ENCODE assay signal across 16 mouse cellular contexts in genomic region chr3:131251601-131252000, GRCm38 (mm10). TPM values are rescaled to one million over a fixed set of nuclear protein-coding genes. Genes with fewer than 3 reads are reported as not detected.
A peak's percentile ranks its signal among the peaks of the same experiment; 100 is the strongest.
DNase-seq lines count a peak whose midpoint lies in the region; ATAC-seq and TF ChIP-seq lines count a peak whose summit lies in the region.
"Had no signal": no experiment of that assay in that cellular context is flagged by ENCODE, and none has a peak within 500 bp of the region (broad histone marks: within the 10 kb centered on the region; RNA-seq: fewer than 3 reads in every experiment).

No protein-coding gene starts in this region.

- TF ChIP-seq EP300 in heart, postnatal 0 days (IDR thresholded peaks at IDR 0.05; ENCODE audit: low read depth), result no peak
- no peak for TF ChIP-seq EP300 in stomach, postnatal 0 days (optimal IDR thresholded peaks at IDR 0.05)

- no peak for TF ChIP-seq CTCF in heart, postnatal 0 days (IDR thresholded peaks at IDR 0.05; ENCODE audit: low read depth)
- no peak for TF ChIP-seq CTCF in stomach, postnatal 0 days (IDR thresholded peaks at IDR 0.05; ENCODE audit: low read depth)

- no peak for DNase-seq in heart, postnatal 10 days
- DNase-seq in heart, postnatal 0 days (ENCODE audit: low spot score), result peak; percentile 24
- no peak for DNase-seq in heart, adult 9 months (ENCODE audit: low spot score in 2 of 2)
- no peak for DNase-seq in stomach, postnatal 0 days (ENCODE audit: low spot score)
- DNase-seq: adrenal gland, postnatal 25 days; cerebellum, adult 2 months; cerebellum, postnatal 10 days; forebrain, postnatal 0 days; gastrocnemius, postnatal 14 days; kidney, adult 11 months; kidney, adult 9 months had no signal

- peaks cover 42% of the 10 kb centered on the region for H3K4me1 ChIP-seq in heart, embryonic 12.5 days (replicated peaks)
- H3K4me1 ChIP-seq in heart, postnatal 0 days (ENCODE audit: control insufficient read depth, insufficient read depth), result peaks cover 35% of the 10 kb centered on the region
- no peaks in the 10 kb centered on the region for H3K4me1 ChIP-seq in stomach, embryonic 15.5 days
- no peaks in the 10 kb centered on the region for H3K4me1 ChIP-seq in stomach, postnatal 0 days (replicated peaks; ENCODE audit: control insufficient read depth, insufficient read depth)
- H3K4me1 ChIP-seq: embryonic facial prominence, embryonic 10.5 days; forebrain, embryonic 13.5 days; hindbrain, embryonic 13.5 days had no signal

- intact Hi-C loops in heart, postnatal 10 days (cut with DNase I), result no loop called here

- no peak overlapping the region for H3K27ac ChIP-seq in heart, embryonic 12.5 days (ENCODE audit: poor library complexity, severe bottlenecking)
- no peak overlapping the region for H3K27ac ChIP-seq in heart, postnatal 0 days (ENCODE audit: low read depth)
- no peak overlapping the region for H3K27ac ChIP-seq in stomach, embryonic 15.5 days
- no peak overlapping the region for H3K27ac ChIP-seq in stomach, postnatal 0 days (replicated peaks)
- H3K27ac ChIP-seq: embryonic facial prominence, embryonic 10.5 days; forebrain, embryonic 13.5 days; hindbrain, embryonic 13.5 days had no signal

- H3K36me3 ChIP-seq in heart, embryonic 12.5 days, result peaks cover 46% of the 10 kb centered on the region
- peaks cover 23% of the 10 kb centered on the region for H3K36me3 ChIP-seq in heart, postnatal 0 days (replicated peaks; ENCODE audit: control insufficient read depth, insufficient read depth, low read length)
- H3K36me3 ChIP-seq in stomach, embryonic 15.5 days, result peaks cover 9% of the 10 kb centered on the region; the same call in 1 of the 2 replicates
- peaks cover 6% of the 10 kb centered on the region; the same call in 1 of the 2 replicates for H3K36me3 ChIP-seq in stomach, postnatal 0 days (ENCODE audit: control insufficient read depth, insufficient read depth, low read length)
- H3K36me3 ChIP-seq: hindbrain, embryonic 13.5 days had no signal

- no peak overlapping the region for H3K9ac ChIP-seq in heart, embryonic 12.5 days
- no peak overlapping the region for H3K9ac ChIP-seq in heart, postnatal 0 days (replicated peaks; ENCODE audit: low read depth, low read length)
- H3K9ac ChIP-seq in stomach, embryonic 15.5 days, result no peak overlapping the region
- H3K9ac ChIP-seq in stomach, postnatal 0 days (ENCODE audit: low read length), result no peak overlapping the region
- H3K9ac ChIP-seq: forebrain, embryonic 13.5 days; forebrain, postnatal 0 days; hindbrain, embryonic 13.5 days had no signal

- peaks cover 8% of the 10 kb centered on the region; the same call in 1 of the 2 replicates for H3K9me3 ChIP-seq in heart, embryonic 12.5 days (replicated peaks)
- no peaks in the 10 kb centered on the region for H3K9me3 ChIP-seq in heart, postnatal 0 days (replicated peaks; ENCODE audit: control insufficient read depth, low read length)
- 0 out of 2 replicates have a peak, but pooled peaks cover 3% of the 10 kb centered on the region for H3K9me3 ChIP-seq in stomach, embryonic 15.5 days
- H3K9me3 ChIP-seq in stomach, postnatal 0 days (ENCODE audit: control insufficient read depth, low read length), result no peaks in the 10 kb centered on the region
- H3K9me3 ChIP-seq: embryonic facial prominence, embryonic 10.5 days; forebrain, embryonic 13.5 days; hindbrain, embryonic 13.5 days had no signal

- 54% methylated on average over 7 of the region's 7 CpGs for WGBS in heart, embryonic 12.5 days
- WGBS in heart, postnatal 0 days, result 56% methylated on average over 7 of the region's 7 CpGs
- WGBS in stomach, embryonic 15.5 days, result 81% methylated on average over 7 of the region's 7 CpGs
- WGBS in stomach, postnatal 0 days, result 85% methylated on average over 7 of the region's 7 CpGs

- ATAC-seq in heart, embryonic 12.5 days (ENCODE audit: insufficient number of reproducible peaks, low FRiP score), result peak; percentile 30; the same call in 1 of the 2 replicates
- peak; percentile 39; the same call in 1 of the 2 replicates for ATAC-seq in heart, postnatal 0 days (ENCODE audit: insufficient read depth, low read depth)
- ATAC-seq in stomach, embryonic 15.5 days (ENCODE audit: insufficient read depth, low FRiP score, low read depth), result 0 out of 2 replicates have a peak, but pooled peaks have one; percentile 5
- ATAC-seq in stomach, postnatal 0 days (ENCODE audit: low FRiP score, low TSS enrichment), result no peak
- ATAC-seq: forebrain, embryonic 13.5 days; forebrain, postnatal 0 days had no signal

- H3K27me3 ChIP-seq in heart, embryonic 12.5 days (replicated peaks), result no peaks in the 10 kb centered on the region
- no peaks in the 10 kb centered on the region for H3K27me3 ChIP-seq in heart, postnatal 0 days (ENCODE audit: control insufficient read depth, insufficient read depth, low read length)
- no peaks in the 10 kb centered on the region for H3K27me3 ChIP-seq in stomach, embryonic 15.5 days (replicated peaks)
- no peaks in the 10 kb centered on the region for H3K27me3 ChIP-seq in stomach, postnatal 0 days (ENCODE audit: control insufficient read depth, insufficient read depth, low read length)
- H3K27me3 ChIP-seq: forebrain, embryonic 13.5 days; hindbrain, embryonic 13.5 days had no signal

- no peak overlapping the region for H3K4me3 ChIP-seq in heart, embryonic 12.5 days
- no peak overlapping the region for H3K4me3 ChIP-seq in heart, postnatal 0 days (ENCODE audit: low read depth, low read length)
- H3K4me3 ChIP-seq in stomach, embryonic 15.5 days (replicated peaks), result no peak overlapping the region
- H3K4me3 ChIP-seq in stomach, postnatal 0 days (ENCODE audit: low read depth, low read length), result no peak overlapping the region
- H3K4me3 ChIP-seq: embryonic facial prominence, embryonic 10.5 days; forebrain, embryonic 13.5 days; hindbrain, embryonic 13.5 days had no signal

- H3K4me2 ChIP-seq in heart, embryonic 12.5 days, result no peak overlapping the region
- no peak overlapping the region for H3K4me2 ChIP-seq in heart, postnatal 0 days (ENCODE audit: low read depth, low read length)
- H3K4me2 ChIP-seq in stomach, embryonic 15.5 days, result no peak overlapping the region
- no peak overlapping the region for H3K4me2 ChIP-seq in stomach, postnatal 0 days (replicated peaks; ENCODE audit: low read depth)
- H3K4me2 ChIP-seq: forebrain, embryonic 13.5 days; hindbrain, embryonic 13.5 days had no signal

RNA-seq across cellular contexts. Expression of gene Hadh, which starts 20.3 kb away (rescaled TPM):
- polyA plus RNA-seq in heart, embryonic 12.5 days (2016; fragmentation: Nextera tagmentation; extraction: Ambion mirVana), result 142 and 151 TPM in 2 replicates
- total RNA-seq in heart, postnatal 10 days (2021), result 100 to 1,000 TPM; 573 to 586 TPM
- 237 and 275 TPM in 2 replicates for total RNA-seq in heart, postnatal 0 days (2014; rRNA removed; ENCODE audit: low replicate concordance)
- 433 and 464 TPM in 2 replicates for polyA plus RNA-seq in heart, postnatal 0 days (2015; fragmentation: Nextera tagmentation; extraction: Ambion mirVana)
- 141 and 142 TPM in 2 replicates for polyA plus RNA-seq in stomach, embryonic 15.5 days (2015; fragmentation: Nextera tagmentation; extraction: Ambion mirVana)
- 172 and 176 TPM in 2 replicates for polyA plus RNA-seq in stomach, postnatal 0 days (2015; fragmentation: Nextera tagmentation; extraction: Ambion mirVana)

RNA-seq across cellular contexts. Expression of gene Cyp2u1, which starts 51.4 kb away (rescaled TPM):
- polyA plus RNA-seq in heart, embryonic 12.5 days (2016; fragmentation: Nextera tagmentation; extraction: Ambion mirVana), result 8.2 and 8.5 TPM in 2 replicates
- 10 to 100 TPM; 28.7 to 29.2 TPM for total RNA-seq in heart, postnatal 10 days (2021)
- 18.4 and 47.2 TPM in 2 replicates for total RNA-seq in heart, postnatal 0 days (2014; rRNA removed; ENCODE audit: low replicate concordance)
- polyA plus RNA-seq in heart, postnatal 0 days (2015; fragmentation: Nextera tagmentation; extraction: Ambion mirVana), result 20.0 and 21.4 TPM in 2 replicates
- 2.1 and 2.4 TPM in 2 replicates for polyA plus RNA-seq in stomach, embryonic 15.5 days (2015; fragmentation: Nextera tagmentation; extraction: Ambion mirVana)
- 1.8 and 1.9 TPM in 2 replicates for polyA plus RNA-seq in stomach, postnatal 0 days (2015; fragmentation: Nextera tagmentation; extraction: Ambion mirVana)
